Mouse (Mus musculus): ENCODE data around the gene Vmn2r29.
A peak's percentile ranks its signal among the peaks of the same experiment; 100 is the strongest.

DNA sequence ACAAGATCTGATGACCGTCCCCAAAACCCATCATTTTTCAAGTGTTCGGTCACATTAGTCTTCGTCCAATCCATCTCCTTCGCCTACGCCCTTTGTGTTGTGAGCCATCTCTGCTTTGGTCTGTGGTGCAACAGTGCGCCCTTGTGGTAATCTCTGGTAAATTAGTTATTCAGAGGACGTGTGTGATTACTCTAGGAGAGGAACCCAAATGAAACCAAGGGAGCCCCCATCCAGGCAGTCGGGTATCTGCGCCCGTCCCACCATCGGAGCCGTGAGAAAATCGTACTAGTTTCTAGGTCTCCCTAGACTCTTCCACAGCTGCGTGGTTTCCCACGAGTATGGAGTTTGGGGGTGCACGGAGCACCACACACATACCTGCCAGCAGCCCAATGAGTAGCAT, 48.5 kb upstream of the Vmn2r29 start:
- TF ChIP-seq CTCF (IDR thresholded peaks at IDR 0.05; ENCODE audit: insufficient read depth, low read length) (peak; percentile 67), POLR2A (IDR thresholded peaks at IDR 0.05; ENCODE audit: borderline replicate concordance, extremely low read depth, low read depth, low read length) (no peak)

Data from lung, adult 2 months (tissue).